Mouse (Mus musculus) stomach, embryonic 15.5 days (tissue): ENCODE measurements at regions not wholly inside any gene's neighbourhood (a gene's known extent, or its start where the extent isn't known, plus 50 kb on each side); places are given as distances from the start of the nearest gene placed in this dataset.

ENCODE experiments used
- ATAC-seq: fragments of 200-750 bp; cut with Nextera tagmentation; 2 replicates; pipeline ENCODE4 v1.8.0; 2017; ENCODE audit warnings: low read depth, moderate number of reproducible peaks, moderate TSS enrichment; ENCODE audit not compliant: insufficient read depth, low FRiP score
- H3K27ac ChIP-seq: fragments of 300-500 bp; sonication (generic); 2 replicates; pipeline ENCODE4 v1.5.1; 2015; ENCODE audit warnings: mild to moderate bottlenecking, inconsistent platforms
- H3K27me3 ChIP-seq: fragments of 300-500 bp; sonication (generic); replicated peaks from 2 replicates; pipeline ENCODE4 v1.6.1; 2015; ENCODE audit warnings: inconsistent platforms
- H3K36me3 ChIP-seq: fragments of 300-500 bp; sonication (generic); 2 replicates; pipeline ENCODE4 v1.6.1; 2015; ENCODE audit warnings: inconsistent platforms
- H3K4me1 ChIP-seq: fragments of 300-500 bp; sonication (generic); 2 replicates; pipeline ENCODE4 v1.6.1; 2015; ENCODE audit warnings: inconsistent platforms
- H3K4me2 ChIP-seq: fragments of 300-500 bp; sonication (generic); 2 replicates; pipeline ENCODE4 v1.6.1; 2015; ENCODE audit warnings: mild to moderate bottlenecking, inconsistent platforms
- H3K4me3 ChIP-seq: fragments of 300-500 bp; sonication (generic); replicated peaks from 2 replicates; pipeline ENCODE4 v1.5.1; 2015; ENCODE audit warnings: inconsistent platforms
- H3K9ac ChIP-seq: fragments of 300-500 bp; sonication (generic); 2 replicates; pipeline ENCODE4 v1.6.1; 2015; ENCODE audit warnings: inconsistent platforms
- H3K9me3 ChIP-seq: fragments of 300-500 bp; sonication (generic); 2 replicates; pipeline ENCODE4 v1.6.1; 2016; ENCODE audit warnings: inconsistent platforms
- WGBS: fragments of 180-500 bp; shearing (Covaris S2); methylation state at CpG from one replicate; pipeline ENCODE4 v1.1.7; 2015; 5-methylcytosine and 5-hydroxymethylcytosine counted together

DNA sequence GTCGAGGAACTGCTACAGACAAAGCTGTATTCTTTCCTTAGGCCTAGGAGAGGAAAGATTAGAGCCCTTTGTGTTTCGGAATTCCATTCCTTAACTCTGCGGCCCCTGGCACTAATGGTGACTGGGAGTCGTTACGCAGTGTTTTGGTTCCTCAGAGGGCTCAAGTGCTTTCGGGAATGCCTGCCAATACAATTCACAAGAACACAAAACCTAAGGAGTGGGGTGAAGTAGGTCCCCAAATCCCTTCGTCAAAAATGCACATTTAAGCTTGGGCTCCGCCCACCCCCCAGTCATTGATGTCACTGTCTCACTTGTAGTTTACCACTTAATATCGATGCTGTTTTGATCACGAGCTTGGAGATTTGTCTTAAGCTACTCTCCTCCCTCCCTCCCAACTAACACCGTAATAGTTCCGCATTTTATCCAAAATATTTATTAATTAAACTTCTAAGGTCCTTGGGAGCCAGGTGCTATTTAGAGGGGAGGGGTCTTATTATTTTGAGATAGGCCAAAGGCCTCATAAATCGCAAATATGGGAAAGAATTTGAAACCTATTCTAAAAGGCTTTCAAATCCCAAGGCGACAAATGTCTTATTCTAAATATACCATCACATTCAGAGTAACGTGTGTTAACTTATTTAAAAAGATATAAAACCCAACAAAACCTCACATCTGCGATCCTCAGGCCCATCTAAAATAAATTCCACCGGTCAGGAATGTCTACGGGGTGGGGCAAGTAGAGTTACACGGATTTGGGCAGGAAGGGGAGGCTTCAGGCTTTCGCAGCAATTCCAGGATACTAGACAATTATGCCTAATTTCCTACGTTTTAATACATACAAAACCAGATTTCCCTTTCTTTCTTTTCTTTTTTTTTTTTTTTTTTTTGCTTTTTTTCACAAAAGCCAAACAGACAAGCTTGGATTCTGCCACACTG lies 75.6 kb upstream of the Chd2 start:
- Histone ChIP-seq H3K9me3 (no peaks in the 10 kb centered on the region), H3K27ac (peak overlapping the region; percentile 100), H3K9ac (peak overlapping the region; percentile 58; the same call in 1 of the 2 replicates), H3K4me2 (peak overlapping the region; percentile 75), H3K4me3 (peak overlapping the region; percentile 59), H3K27me3 (no peaks in the 10 kb centered on the region), H3K4me1 (peaks cover 7% of the 10 kb centered on the region; the same call in 1 of the 2 replicates), H3K36me3 (no peaks in the 10 kb centered on the region)
- 3% methylated on average over 21 of the region's 21 CpGs for WGBS
- no peak for ATAC-seq

GRCm38 (mm10) chr7:73616015-73616414 lies 74.4 kb upstream of the Chd2 start:
- no peaks in the 10 kb centered on the region for H3K36me3 ChIP-seq
- H3K9me3 ChIP-seq, result no peaks in the 10 kb centered on the region
- WGBS, result 21% methylated on average over 11 of the region's 11 CpGs
- no peak for ATAC-seq
- no peaks in the 10 kb centered on the region for H3K27me3 ChIP-seq
- peak overlapping the region; percentile 75; the same call in 1 of the 2 replicates for H3K4me2 ChIP-seq
- H3K4me3 ChIP-seq, result no peak overlapping the region
- peak overlapping the region; percentile 100 for H3K27ac ChIP-seq
- peaks cover 7% of the 10 kb centered on the region; the same call in 1 of the 2 replicates for H3K4me1 ChIP-seq
- H3K9ac ChIP-seq, result no peak overlapping the region

DNA sequence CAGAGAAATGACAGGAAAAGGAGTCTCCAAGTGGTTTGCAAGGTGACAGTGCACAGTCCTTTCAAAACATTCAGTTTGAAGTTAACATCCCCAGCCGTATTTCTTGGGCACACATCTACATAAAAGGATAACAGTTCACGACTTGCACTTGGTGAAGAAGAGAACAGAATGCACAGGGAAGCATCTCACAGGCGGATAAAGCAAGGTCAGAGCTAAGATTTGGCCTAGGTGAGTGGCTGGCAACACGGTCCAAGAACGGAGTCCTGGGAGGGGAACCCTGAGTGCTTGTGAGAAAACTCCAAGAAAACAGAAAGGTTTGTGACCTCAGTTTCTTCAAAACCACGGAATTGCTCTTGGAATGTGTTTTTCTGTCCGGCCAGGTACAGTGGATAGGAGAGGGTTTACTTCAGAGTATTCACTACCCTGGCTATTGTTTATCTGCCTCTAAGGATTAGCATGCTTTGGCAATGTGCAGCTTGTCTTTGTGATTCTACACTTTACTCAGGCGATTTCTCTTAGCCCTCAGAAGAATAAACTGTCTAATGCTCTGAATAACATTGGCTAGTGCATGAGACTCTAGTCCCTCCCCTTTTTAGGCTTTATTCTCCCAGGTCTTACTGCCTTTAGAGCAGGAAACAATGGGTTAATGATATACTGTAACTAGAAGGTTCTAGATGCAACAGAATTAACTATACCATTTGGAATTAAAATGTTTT lies 73.4 kb upstream of the Chd2 start:
- Histone ChIP-seq H3K4me2 (peak overlapping the region; percentile 1; the same call in 1 of the 2 replicates), H3K9ac (no peak overlapping the region), H3K36me3 (no peaks in the 10 kb centered on the region), H3K4me3 (no peak overlapping the region), H3K4me1 (peaks cover 5% of the 10 kb centered on the region; the same call in 1 of the 2 replicates), H3K27ac (peak overlapping the region; percentile 57), H3K9me3 (no peaks in the 10 kb centered on the region), H3K27me3 (no peaks in the 10 kb centered on the region)
- no peak for ATAC-seq
- 52% methylated on average over 8 of the region's 8 CpGs for WGBS

DNA sequence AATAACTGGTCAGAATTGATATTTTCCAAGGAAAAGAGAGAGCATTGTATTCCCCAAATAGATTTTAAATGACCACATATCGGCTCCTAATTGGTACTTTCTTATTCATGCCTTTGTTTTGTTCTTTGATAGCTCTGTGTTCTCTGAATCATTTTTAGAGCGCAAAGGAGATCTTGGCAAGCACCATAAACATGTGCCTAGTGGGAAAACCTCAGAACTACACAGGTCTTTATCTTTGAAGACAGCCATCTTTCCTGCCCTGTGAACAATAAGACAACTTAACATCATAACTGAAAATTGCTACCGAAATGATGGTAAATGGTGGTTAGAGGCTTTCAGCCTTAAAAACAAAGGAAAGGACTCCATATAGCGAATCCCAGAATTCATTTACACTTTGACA lies 72.7 kb upstream of the Chd2 start:
- H3K27ac ChIP-seq, result peak overlapping the region; percentile 57
- no peak overlapping the region; the same call in 1 of the 2 replicates for H3K4me2 ChIP-seq

GRCm38 (mm10) chr7:73612752-73613092 lies 71.1 kb upstream of the Chd2 start:
- H3K4me1 ChIP-seq, result peaks cover 7% of the 10 kb centered on the region; the same call in 1 of the 2 replicates
- no peak overlapping the region for H3K4me2 ChIP-seq
- peak overlapping the region; percentile 6 for H3K27ac ChIP-seq
- no peaks in the 10 kb centered on the region for H3K9me3 ChIP-seq
- no peak overlapping the region for H3K9ac ChIP-seq
- no peaks in the 10 kb centered on the region for H3K36me3 ChIP-seq
- no peak for ATAC-seq
- no peak overlapping the region for H3K4me3 ChIP-seq
- 49% methylated on average over 3 of the region's 3 CpGs for WGBS
- H3K27me3 ChIP-seq, result no peaks in the 10 kb centered on the region

More for the DNA sequence above, 72.7 kb upstream of the Chd2 start:
- H3K27me3 ChIP-seq, result no peaks in the 10 kb centered on the region
- no peaks in the 10 kb centered on the region for H3K36me3 ChIP-seq
- H3K9me3 ChIP-seq, result no peaks in the 10 kb centered on the region
- H3K9ac ChIP-seq, result no peak overlapping the region
- H3K4me1 ChIP-seq, result peaks cover 5% of the 10 kb centered on the region; the same call in 1 of the 2 replicates
- no peak for ATAC-seq
- H3K4me3 ChIP-seq, result no peak overlapping the region
- 79% methylated on average over 4 of the region's 4 CpGs for WGBS

DNA sequence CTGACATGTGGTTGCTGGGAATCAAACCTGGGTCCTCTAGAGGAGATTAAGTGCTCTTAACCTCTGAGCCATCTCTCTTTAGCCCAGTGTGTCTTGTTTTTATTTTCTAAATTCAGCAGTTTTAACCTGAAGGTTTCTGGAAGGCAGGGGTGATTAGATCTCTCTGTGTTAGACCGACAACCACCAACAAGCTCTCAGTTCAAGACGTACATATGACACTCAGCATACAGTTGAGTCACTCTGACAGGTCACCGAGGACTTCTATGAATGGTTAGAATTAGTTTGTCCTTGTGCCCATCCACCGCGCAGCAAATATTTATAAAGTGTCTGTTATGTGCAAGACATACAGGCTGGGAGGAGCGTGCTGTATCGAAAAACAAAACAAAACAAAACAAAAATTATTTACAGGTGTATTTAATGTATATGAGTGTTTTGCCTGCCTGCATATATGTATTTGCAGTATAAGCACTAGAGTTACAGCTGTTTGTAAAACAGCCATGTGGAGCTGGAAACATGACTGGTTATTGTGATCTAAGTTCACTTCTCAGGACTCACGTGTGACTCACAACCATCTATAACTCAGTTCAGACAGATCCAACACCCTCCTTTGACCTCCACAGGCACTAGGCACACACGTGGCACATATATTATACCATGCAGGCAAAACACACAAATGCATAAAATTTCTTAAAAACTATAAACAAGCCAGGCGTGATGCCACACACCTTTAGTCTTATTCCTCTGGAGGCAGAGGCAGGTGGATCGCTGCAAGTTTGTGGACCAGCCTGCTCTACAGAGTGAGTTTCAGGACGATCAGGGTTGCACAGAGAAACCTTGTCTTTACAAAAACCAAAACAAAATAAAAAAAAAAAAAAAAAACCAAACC lies 70.5 kb upstream of the Chd2 start:
- Histone ChIP-seq H3K4me2 (no peak overlapping the region), H3K27ac (no peak overlapping the region), H3K4me3 (no peak overlapping the region), H3K9me3 (no peaks in the 10 kb centered on the region), H3K4me1 (peaks cover 7% of the 10 kb centered on the region; the same call in 1 of the 2 replicates), H3K9ac (no peak overlapping the region), H3K27me3 (no peaks in the 10 kb centered on the region), H3K36me3 (no peaks in the 10 kb centered on the region)
- WGBS, result 82% methylated on average over 12 of the region's 12 CpGs
- no peak for ATAC-seq

- 16% methylated on average over 5 of the region's 5 CpGs for WGBS
- Histone ChIP-seq H3K4me3 (no peak overlapping the region), H3K27ac (peak overlapping the region; percentile 79; the same call in 1 of the 2 replicates), H3K27me3 (no peaks in the 10 kb centered on the region), H3K9me3 (no peaks in the 10 kb centered on the region), H3K9ac (no peak overlapping the region), H3K36me3 (no peaks in the 10 kb centered on the region), H3K4me1 (peaks cover 2% of the 10 kb centered on the region; the same call in 1 of the 2 replicates), H3K4me2 (peak overlapping the region; percentile 58)
- ATAC-seq, result no peak
Measured at GRCm38 (mm10) chr7:73608804-73609275, 67.2 kb upstream of the Chd2 start.

GRCm38 (mm10) chr7:73608070-73608803 lies 66.6 kb upstream of the Chd2 start:
- Histone ChIP-seq H3K9me3 (no peaks in the 10 kb centered on the region), H3K4me1 (peaks cover 2% of the 10 kb centered on the region; the same call in 1 of the 2 replicates), H3K4me3 (0 out of 2 replicates have a peak overlapping the region, but pooled peaks have one; percentile 10), H3K36me3 (no peaks in the 10 kb centered on the region), H3K4me2 (peak overlapping the region; percentile 58), H3K9ac (no peak overlapping the region), H3K27ac (peak overlapping the region; percentile 79), H3K27me3 (no peaks in the 10 kb centered on the region)
- WGBS, result 17% methylated on average over 8 of the region's 8 CpGs
- no peak for ATAC-seq

DNA sequence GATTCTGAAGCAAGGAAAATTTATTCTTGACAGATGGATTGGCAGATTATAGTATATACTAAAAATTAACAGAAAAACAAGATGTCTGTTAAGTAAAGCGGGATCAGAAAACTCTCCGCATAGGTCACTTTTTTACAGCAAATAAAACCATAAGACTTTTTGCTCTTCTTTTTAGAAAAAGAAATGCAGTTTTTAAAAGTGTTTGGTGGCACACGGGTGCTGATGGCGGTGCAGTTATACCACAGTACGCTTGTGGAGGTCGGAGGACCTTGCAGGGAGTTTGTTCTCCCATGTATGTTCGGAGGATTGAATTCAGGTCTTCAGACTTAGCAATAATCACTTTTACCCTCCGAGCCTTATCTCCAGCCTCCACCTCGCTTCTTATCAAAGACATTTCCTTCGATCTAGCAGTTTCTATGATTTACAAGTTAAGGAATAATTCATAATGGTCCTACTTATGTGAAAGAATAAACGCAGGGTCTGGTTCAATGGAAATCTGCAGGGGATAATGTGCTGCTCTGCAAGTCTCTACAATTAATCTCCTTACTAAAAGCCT lies 65.9 kb upstream of the Chd2 start:
- 5% methylated on average over 11 of the region's 11 CpGs for WGBS
- Histone ChIP-seq H3K27ac (peak overlapping the region; percentile 79), H3K27me3 (no peaks in the 10 kb centered on the region), H3K4me1 (peaks cover 2% of the 10 kb centered on the region; the same call in 1 of the 2 replicates), H3K4me2 (peak overlapping the region; percentile 58), H3K4me3 (peak overlapping the region; percentile 34), H3K9me3 (no peaks in the 10 kb centered on the region), H3K36me3 (no peaks in the 10 kb centered on the region), H3K9ac (no peak overlapping the region)
- no peak for ATAC-seq

GRCm38 (mm10) chr7:73606677-73607449 lies 65.2 kb upstream of the Chd2 start:
- Histone ChIP-seq H3K27ac (peak overlapping the region; percentile 79), H3K27me3 (no peaks in the 10 kb centered on the region), H3K9ac (no peak overlapping the region), H3K36me3 (no peaks in the 10 kb centered on the region), H3K4me1 (peaks cover 2% of the 10 kb centered on the region; the same call in 1 of the 2 replicates), H3K4me2 (peak overlapping the region; percentile 58), H3K4me3 (peak overlapping the region; percentile 34), H3K9me3 (no peaks in the 10 kb centered on the region)
- WGBS, result 3% methylated on average over 30 of the region's 30 CpGs
- peak; percentile 94 for ATAC-seq
